Mouse (Mus musculus) erythroblast, embryonic 14.5 days (primary cell): ENCODE measurements around the gene Tspyl3.
"Not testable (repeated sequence)": the region's sequence is repeated elsewhere in the genome, so short reads cannot be mapped to it uniquely, and the experiment has no call there.

Experiments used
- GATA1 ChIP-seq: IDR thresholded peaks from 2 replicates; pipeline ENCODE4 v1.6.1; 2012; ENCODE audit warnings: low read length, inconsistent platforms, mixed read lengths
- TAL1 ChIP-seq: IDR thresholded peaks from 3 replicates; pipeline ENCODE4 v1.6.1; 2012; ENCODE audit warnings: low read length, inconsistent platforms, mixed read lengths

GRCm38 (mm10) chr2:153270231-153270915 lies 45.1 kb upstream of the Tspyl3 start:
- TF ChIP-seq GATA1, TAL1: not testable (repeated sequence)
